Mouse (Mus musculus) kidney, adult 8-10 months (tissue): ENCODE measurements around the gene Cuzd1.
A peak's percentile ranks its signal among the peaks of the same experiment; 100 is the strongest.

Source experiments
- DNase-seq, 2 experiments: peaks; one replicate each; pipeline ENCODE4 v3.0.0; 2022

The Cuzd1 gene

GRCm38 (mm10) chr7:131322192-131322591 is at the start of gene Cuzd1:
Gene Cuzd1 (minus strand): TSS chr7:131322292.
- DNase-seq: no peak

GRCm38 (mm10) chr7:131371470-131371860 is 49.4 kb upstream of the Cuzd1 start:
- DNase-seq: no peak

GRCm38 (mm10) chr7:131370648-131371469 is 48.8 kb upstream of the Cuzd1 start, which contains the start of gene Pstk:
Gene Pstk (plus strand): TSS chr7:131371141.
- DNase-seq: peak; percentile 87 to 88

- no peak for DNase-seq
Observed at GRCm38 (mm10) chr7:131364131-131364530, 42.0 kb upstream of the Cuzd1 start.

- DNase-seq: peak; percentile 95 to 97
Observed at GRCm38 (mm10) chr7:131362615-131363300, 40.7 kb upstream of the Cuzd1 start, which contains the start of gene 2310057M21Rik. Gene 2310057M21Rik (minus strand): TSS chr7:131362759.

- no peak for DNase-seq
Observed at GRCm38 (mm10) chr7:131362269-131362614, 40.1 kb upstream of the Cuzd1 start.

- no peak for DNase-seq
Observed at GRCm38 (mm10) chr7:131356105-131356504, 34.0 kb upstream of the Cuzd1 start.

GRCm38 (mm10) chr7:131345856-131346541 is 23.9 kb upstream of the Cuzd1 start:
- no peak for DNase-seq

- no peak for DNase-seq
Observed at GRCm38 (mm10) chr7:131337502-131338068, 15.5 kb upstream of the Cuzd1 start.

GRCm38 (mm10) chr7:131333564-131333963 is 11.5 kb upstream of the Cuzd1 start, which contains the start of gene Fam24a:
Gene Fam24a (plus strand): TSS chr7:131333864.
- DNase-seq: no peak

- DNase-seq: no peak
Observed at GRCm38 (mm10) chr7:131331688-131332087, 9.6 kb upstream of the Cuzd1 start.

- no peak for DNase-seq
Observed at GRCm38 (mm10) chr7:131329416-131329815, 7.3 kb upstream of the Cuzd1 start, which contains the start of gene Fam24b. Gene Fam24b (minus strand): TSS chr7:131329516.

- DNase-seq: no peak
Observed at GRCm38 (mm10) chr7:131327054-131327453, 5.0 kb upstream of the Cuzd1 start.

- no peak for DNase-seq
Observed at GRCm38 (mm10) chr7:131318340-131318739, 3.8 kb downstream of the Cuzd1 start.

- no peak for DNase-seq
Observed at GRCm38 (mm10) chr7:131317587-131317986, 4.5 kb downstream of the Cuzd1 start.

GRCm38 (mm10) chr7:131314493-131314892 is 7.6 kb downstream of the Cuzd1 start:
- DNase-seq: no peak

GRCm38 (mm10) chr7:131306733-131307132 is 15.4 kb downstream of the Cuzd1 start:
- DNase-seq: no peak

- no peak for DNase-seq
Observed at GRCm38 (mm10) chr7:131303340-131303739, 18.8 kb downstream of the Cuzd1 start.

GRCm38 (mm10) chr7:131297151-131297550 is 24.9 kb downstream of the Cuzd1 start:
- no peak for DNase-seq

GRCm38 (mm10) chr7:131265851-131266250 is 56.2 kb downstream of the Cuzd1 start:
- DNase-seq: no peak

- no peak for DNase-seq
Observed at GRCm38 (mm10) chr7:131264251-131264650, 57.8 kb downstream of the Cuzd1 start.

- no peak for DNase-seq
Observed at GRCm38 (mm10) chr7:131260946-131261345, 61.1 kb downstream of the Cuzd1 start.
